Mouse (Mus musculus): ENCODE measurements around the gene Cish. TPM values are rescaled to one million over a fixed set of nuclear protein-coding genes. Genes with fewer than 3 reads are reported as not detected.

The Cish gene
- polyA plus RNA-seq (2014; fragmentation: Illumina TruSeq; extraction: RNeasy Lipid Tissue Mini Kit (QIAGEN cat#74804); ENCODE audit: insufficient read depth, low read depth, low replicate concordance): 19.9 TPM

GRCm38 (mm10) chr9:107296016-107296040 is at the start of gene Cish:
Gene Cish, plus strand, starts transcription at chr9:107296026.

GRCm38 (mm10) chr9:107289211-107290076 is 6.4 kb upstream of the Cish start, which contains the start of gene Mapkapk3:
Gene Mapkapk3, minus strand, starts transcription at chr9:107289877.

GRCm38 (mm10) chr9:107338172-107338883 is 42.5 kb downstream of the Cish start, which contains the start of gene Hemk1:
Gene Hemk1, minus strand, starts transcription at chr9:107338350.

GRCm38 (mm10) chr9:107340267-107340859 is 44.5 kb downstream of the Cish start, which contains the start of gene 6430571L13Rik:
Gene 6430571L13Rik, plus strand, starts transcription at chr9:107340602.

Other genes starting within 250 kb of the Cish start
- not detected for gene Dock3, start 64.1 kb upstream of the Cish start, polyA plus RNA-seq (2014; fragmentation: Illumina TruSeq; extraction: RNeasy Lipid Tissue Mini Kit (QIAGEN cat#74804); ENCODE audit: insufficient read depth, low read depth, low replicate concordance)
- 15.6 TPM for gene Mapkapk3, start 6.1 kb upstream of the Cish start, polyA plus RNA-seq (2014; fragmentation: Illumina TruSeq; extraction: RNeasy Lipid Tissue Mini Kit (QIAGEN cat#74804); ENCODE audit: insufficient read depth, low read depth, low replicate concordance)
- 8.4 TPM for gene Hemk1, start 42.3 kb downstream of the Cish start, polyA plus RNA-seq (2014; fragmentation: Illumina TruSeq; extraction: RNeasy Lipid Tissue Mini Kit (QIAGEN cat#74804); ENCODE audit: insufficient read depth, low read depth, low replicate concordance)
- gene 6430571L13Rik, start 44.6 kb downstream of the Cish start, polyA plus RNA-seq (2014; fragmentation: Illumina TruSeq; extraction: RNeasy Lipid Tissue Mini Kit (QIAGEN cat#74804); ENCODE audit: insufficient read depth, low read depth, low replicate concordance): 0.11 TPM
- gene Cacna2d2, start 103.6 kb downstream of the Cish start, polyA plus RNA-seq (2014; fragmentation: Illumina TruSeq; extraction: RNeasy Lipid Tissue Mini Kit (QIAGEN cat#74804); ENCODE audit: insufficient read depth, low read depth, low replicate concordance): 0.14 TPM
- 22.6 TPM for gene Tmem115, start 237.9 kb downstream of the Cish start, polyA plus RNA-seq (2014; fragmentation: Illumina TruSeq; extraction: RNeasy Lipid Tissue Mini Kit (QIAGEN cat#74804); ENCODE audit: insufficient read depth, low read depth, low replicate concordance)
- gene Cyb561d2, start 246.2 kb downstream of the Cish start, polyA plus RNA-seq (2014; fragmentation: Illumina TruSeq; extraction: RNeasy Lipid Tissue Mini Kit (QIAGEN cat#74804); ENCODE audit: insufficient read depth, low read depth, low replicate concordance): 16.0 TPM
- gene Nprl2, start 246.2 kb downstream of the Cish start, polyA plus RNA-seq (2014; fragmentation: Illumina TruSeq; extraction: RNeasy Lipid Tissue Mini Kit (QIAGEN cat#74804); ENCODE audit: insufficient read depth, low read depth, low replicate concordance): 20.2 TPM

All from lung, adult 10 weeks (tissue).